Mouse (Mus musculus): ENCODE results near the gene Pea15a.

Gene Pea15a

DNA sequence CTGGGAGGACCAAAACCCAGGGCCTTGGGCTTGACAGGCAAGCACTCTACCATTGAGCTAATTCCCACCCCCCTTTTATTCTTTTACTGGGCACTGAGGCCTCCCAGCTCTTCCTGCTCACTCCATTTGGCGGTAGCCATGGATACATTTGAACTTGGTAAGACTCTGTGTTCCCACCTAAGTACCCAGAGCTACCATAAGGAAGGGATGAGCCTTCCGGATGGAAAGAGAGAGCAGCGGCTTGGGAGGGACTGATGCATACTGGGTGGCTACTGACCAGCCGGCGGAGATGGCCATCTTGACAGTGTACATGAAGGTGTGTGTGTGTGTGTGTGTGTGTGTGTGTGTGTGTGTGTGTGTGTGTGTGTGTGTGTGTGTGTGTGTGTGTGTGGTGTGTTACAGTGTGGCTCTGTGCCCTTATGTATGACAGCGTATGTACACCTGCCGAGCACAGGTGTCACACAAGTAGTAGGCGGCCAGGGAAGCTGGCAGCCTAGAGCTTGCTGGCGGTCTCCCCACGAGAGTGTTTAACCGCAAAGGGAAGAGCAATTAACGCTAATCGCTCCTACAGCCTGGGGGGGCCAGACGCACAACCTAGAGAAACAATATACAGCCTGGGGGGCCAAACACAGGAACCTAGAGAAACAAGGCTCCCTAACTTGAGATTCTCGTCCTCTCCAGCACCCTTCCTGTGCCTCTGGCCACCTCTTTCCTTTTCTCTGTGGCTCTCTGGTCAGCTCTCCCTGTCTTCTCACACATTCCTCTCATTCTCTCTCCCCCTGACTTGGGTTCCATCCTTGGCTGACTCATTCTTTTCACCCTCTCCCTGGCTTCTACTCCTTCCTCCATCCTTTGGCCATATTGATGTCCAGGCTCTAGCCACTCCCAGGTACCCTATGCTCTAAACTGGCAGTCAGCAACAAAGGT is 1.5 kb downstream of the Pea15a start:
- no peak for DNase-seq (ENCODE audit: low spot score)

GRCm38 (mm10) chr1:172204033-172204813 is 2.4 kb downstream of the Pea15a start:
- no peak for DNase-seq (ENCODE audit: low spot score)

GRCm38 (mm10) chr1:172203566-172203965 is 3.0 kb downstream of the Pea15a start:
- no peak for DNase-seq (ENCODE audit: low spot score)

DNA sequence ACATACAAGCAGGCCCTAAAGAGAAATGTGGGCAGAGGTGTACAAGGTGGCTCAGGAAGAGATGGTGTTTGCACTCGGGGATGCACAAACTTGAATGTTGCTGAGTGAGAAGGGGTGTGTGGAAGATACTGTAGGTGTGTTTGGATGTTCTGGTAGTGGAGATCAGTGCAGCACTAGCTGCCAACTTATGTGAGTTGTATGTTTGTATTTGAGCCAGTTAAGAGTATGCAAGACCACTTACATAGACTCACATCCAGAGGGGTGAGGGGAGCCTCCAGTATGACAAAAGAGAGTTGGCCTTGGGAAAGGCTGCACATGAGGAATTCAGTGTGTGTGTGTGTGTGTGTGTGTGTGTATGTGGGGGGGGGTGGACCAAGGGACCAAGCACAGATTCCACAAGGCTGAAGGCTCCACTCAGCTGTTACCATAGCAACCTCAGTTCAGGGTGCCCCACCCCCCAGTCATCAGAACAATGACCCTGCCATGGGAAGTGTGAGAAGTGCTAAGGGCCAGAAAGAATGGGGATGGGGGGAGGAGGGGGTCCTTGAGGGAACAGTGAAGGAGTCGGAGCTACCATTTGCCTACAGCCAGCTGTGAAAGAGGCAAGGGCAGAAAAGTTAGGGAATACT is 3.6 kb downstream of the Pea15a start:
- DNase-seq (ENCODE audit: low spot score), result no peak

- DNase-seq (ENCODE audit: low spot score), result no peak
These were observed 4.4 kb downstream of the Pea15a start for GRCm38 (mm10) chr1:172201967-172202880.

- DNase-seq (ENCODE audit: low spot score), result peak; percentile 77
These were observed 5.6 kb downstream of the Pea15a start for GRCm38 (mm10) chr1:172200871-172201447.

DNA sequence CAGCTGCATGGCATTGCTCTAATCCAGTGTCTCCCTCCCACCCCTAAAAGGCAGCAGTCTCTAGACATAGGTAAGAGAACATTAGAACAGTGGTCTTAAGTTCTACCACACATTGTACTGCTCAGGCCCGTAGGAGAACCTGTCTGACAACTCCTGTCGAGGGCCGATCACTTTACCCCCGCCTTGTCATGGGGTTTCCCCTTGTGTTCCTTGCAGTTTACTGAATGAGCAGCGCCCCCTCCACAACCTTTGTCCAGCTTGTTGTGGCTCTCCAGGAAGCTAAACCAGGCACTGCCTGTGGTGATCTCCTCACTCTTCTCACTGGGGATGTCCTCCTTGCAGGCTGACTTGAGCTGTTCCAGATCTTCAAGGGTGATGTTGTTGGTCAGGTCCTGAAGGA is 6.4 kb downstream of the Pea15a start:
- DNase-seq (ENCODE audit: low spot score), result no peak

DNA sequence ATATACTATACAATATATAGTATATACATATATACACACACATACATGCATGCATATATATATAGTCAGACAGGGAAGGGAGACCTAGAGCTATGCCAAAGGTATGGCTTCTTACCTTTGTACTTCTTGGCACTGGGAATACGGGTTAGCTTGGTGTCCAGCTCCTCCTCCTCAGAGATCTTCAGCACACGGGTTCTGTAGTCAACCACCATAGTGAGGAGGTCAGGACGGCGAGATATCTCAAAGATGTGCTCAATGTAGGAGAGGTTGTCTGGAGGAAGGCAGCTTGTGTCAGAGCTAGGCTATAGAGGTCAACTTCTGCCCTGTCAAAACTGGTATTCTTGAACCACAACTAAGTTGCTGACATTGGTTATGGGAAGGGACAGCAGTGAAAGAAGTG is 7.6 kb downstream of the Pea15a start:
- no peak for DNase-seq (ENCODE audit: low spot score)

GRCm38 (mm10) chr1:172198316-172198715 is 8.3 kb downstream of the Pea15a start:
- DNase-seq (ENCODE audit: low spot score), result no peak

GRCm38 (mm10) chr1:172197851-172198250 is 8.8 kb downstream of the Pea15a start:
- DNase-seq (ENCODE audit: low spot score), result no peak

- no peak for DNase-seq (ENCODE audit: low spot score)
These were observed 9.5 kb downstream of the Pea15a start for GRCm38 (mm10) chr1:172197146-172197545.

DNA sequence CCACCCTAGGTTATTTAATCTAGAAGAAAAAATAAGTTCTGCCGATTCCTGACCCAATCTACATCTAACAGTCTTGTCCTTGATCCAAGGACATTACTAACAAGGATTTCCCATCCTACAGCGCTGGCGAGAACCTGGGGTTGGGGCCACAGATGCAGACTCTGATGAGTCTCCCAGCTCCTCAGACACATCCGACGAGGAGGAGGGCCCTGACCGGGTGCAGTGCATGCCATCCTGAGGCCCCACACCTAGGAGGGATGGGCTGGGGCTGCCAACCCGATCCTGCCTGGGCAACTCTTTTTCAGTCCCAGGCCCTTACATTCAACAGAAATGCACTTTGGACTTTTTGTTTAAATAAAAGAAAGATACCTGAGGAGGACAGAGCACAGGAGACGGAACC is 12.2 kb downstream of the Pea15a start:
- DNase-seq (ENCODE audit: low spot score), result no peak

GRCm38 (mm10) chr1:172192217-172192616 is 14.4 kb downstream of the Pea15a start:
- no peak for DNase-seq (ENCODE audit: low spot score)

DNA sequence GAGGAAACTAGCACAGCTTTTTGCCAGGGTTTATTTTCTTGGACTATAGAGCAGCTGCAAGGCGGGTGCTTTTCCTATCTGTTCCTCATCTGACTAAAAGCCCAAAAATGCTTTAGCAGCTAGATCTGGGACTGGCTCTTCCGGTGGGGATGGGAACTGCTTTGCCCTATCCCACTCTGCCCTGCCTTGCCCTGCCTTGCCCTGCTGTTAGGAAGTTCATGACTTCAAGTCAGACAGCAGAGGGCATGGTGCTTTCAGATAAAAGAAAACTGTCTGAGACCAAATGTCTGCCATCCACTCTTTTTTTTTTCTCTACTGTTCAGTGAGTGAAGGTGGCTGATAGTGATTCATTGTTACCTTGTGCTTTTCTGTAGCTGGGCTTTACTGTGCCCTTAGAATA is 15.0 kb downstream of the Pea15a start:
- no peak for DNase-seq (ENCODE audit: low spot score)

- no peak for DNase-seq (ENCODE audit: low spot score)
These were observed 17.7 kb downstream of the Pea15a start for GRCm38 (mm10) chr1:172188891-172189290.

- no peak for DNase-seq (ENCODE audit: low spot score)
These were observed 20.0 kb downstream of the Pea15a start for GRCm38 (mm10) chr1:172186401-172187289.

- DNase-seq (ENCODE audit: low spot score), result no peak
These were observed 22.7 kb downstream of the Pea15a start for GRCm38 (mm10) chr1:172183915-172184314.

DNA sequence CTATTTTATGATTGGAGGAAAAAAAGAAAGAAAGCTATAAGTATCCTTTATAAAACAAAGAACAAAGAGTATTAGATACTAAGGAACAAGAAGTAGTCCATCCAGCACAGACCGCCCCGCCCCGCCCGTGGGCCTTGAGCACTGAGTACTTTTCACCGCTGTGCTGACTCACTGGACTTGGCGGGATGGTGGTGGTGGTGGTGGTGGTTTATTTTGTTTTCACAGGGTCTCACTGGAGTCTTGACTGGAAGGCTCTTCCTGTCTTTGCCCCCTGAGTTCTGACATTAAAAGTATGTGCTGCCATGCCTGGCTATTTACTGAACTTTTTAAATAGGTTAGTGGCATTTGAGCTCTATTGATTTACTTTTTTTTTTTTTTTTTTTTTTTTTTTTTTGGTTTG is 23.5 kb downstream of the Pea15a start:
- no peak for DNase-seq (ENCODE audit: low spot score)

DNA sequence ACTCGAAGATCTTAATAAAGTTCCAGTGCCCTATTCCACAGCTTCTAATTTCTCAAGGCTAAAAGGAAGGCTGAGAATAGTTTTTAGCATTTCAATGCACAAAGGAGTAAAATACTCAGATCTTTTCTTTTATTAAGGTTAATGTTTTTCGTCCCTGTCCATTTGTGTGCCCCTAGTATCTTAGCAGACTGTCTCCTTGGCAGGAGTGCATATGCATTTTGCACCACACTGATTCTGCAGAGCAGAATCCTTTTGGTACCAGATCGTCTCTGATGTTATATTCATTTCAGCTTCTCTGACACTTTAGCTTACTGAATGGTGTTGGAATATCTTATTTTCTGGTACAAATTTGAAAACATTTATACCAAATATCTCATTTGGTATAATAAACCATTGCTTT is 24.8 kb downstream of the Pea15a start:
- DNase-seq (ENCODE audit: low spot score), result no peak

DNA sequence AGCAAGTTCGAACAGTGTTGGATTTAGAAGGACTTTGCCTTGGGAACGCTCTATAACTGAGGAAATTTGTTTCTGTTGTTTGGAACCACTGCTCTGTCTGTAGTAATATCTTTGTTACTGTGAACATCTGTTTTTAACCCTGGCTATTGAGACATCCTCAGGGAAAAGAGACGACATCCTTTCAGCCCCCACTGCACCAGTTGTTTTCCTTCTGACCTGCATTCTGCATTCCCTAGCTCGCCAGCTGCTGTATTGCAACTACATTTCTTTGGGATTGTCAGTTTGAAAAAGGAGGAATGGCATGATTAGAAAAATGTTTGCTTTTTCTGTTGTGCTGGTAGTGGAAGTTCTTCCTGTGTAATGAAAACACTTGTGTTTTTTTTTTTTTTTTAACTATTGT is 25.7 kb downstream of the Pea15a start:
- DNase-seq (ENCODE audit: low spot score), result no peak
